Mouse (Mus musculus) large intestine, adult 2 months (tissue): Measurements from ENCODE around the gene Clec4g. TPM values are rescaled to one million over a fixed set of nuclear protein-coding genes. Genes with fewer than 3 reads are reported as not detected.
A peak's percentile ranks its signal among the peaks of the same experiment; 100 is the strongest.
"Not testable (repeated sequence)": the region's sequence is repeated elsewhere in the genome, so short reads cannot be mapped to it uniquely, and the experiment has no call there.

Source experiments
- DNase-seq: peaks from one replicate; pipeline ENCODE4 v3.0.0-alpha.2; 2012; ENCODE audit warnings: low read depth, low spot score
- WGBS: fragments of 180-500 bp; shearing (Covaris S2); methylation state at CpG from one replicate; pipeline ENCODE4 v1.1.7; 2018; 5-methylcytosine and 5-hydroxymethylcytosine counted together
- polyA plus RNA-seq: library from polyadenylated mRNA; depleted of rRNA; stranded (reverse); fragments of >200 nt; gene quantifications from 2 replicates; pipeline ENCODE4 v1.2.3, GENCODE M21; 2012; rRNA removed

Clec4g gene
- polyA plus RNA-seq: not detected in 2 replicates

GRCm38 (mm10) chr8:3720551-3720950 is at the start of gene Clec4g:
TSS of gene Clec4g (minus strand) at chr8:3720651.
- no peak for DNase-seq
- 68% methylated on average over 5 of the region's 5 CpGs for WGBS

- 76% methylated on average over 5 of the region's 5 CpGs for WGBS
- not testable (repeated sequence) for DNase-seq
Observed at GRCm38 (mm10) chr8:3768641-3769040, 48.2 kb upstream of the Clec4g start.

GRCm38 (mm10) chr8:3754261-3754850 is 33.9 kb upstream of the Clec4g start:
- DNase-seq: peak; percentile 98
- WGBS: 73% methylated on average over 18 of the region's 18 CpGs

GRCm38 (mm10) chr8:3748761-3749160 is 28.3 kb upstream of the Clec4g start, which contains the start of gene Cd209a:
TSS of gene Cd209a (minus strand) at chr8:3748984.
- 79% methylated on average over 4 of the region's 4 CpGs for WGBS
- DNase-seq: no peak

GRCm38 (mm10) chr8:3736947-3737346 is 16.5 kb upstream of the Clec4g start:
- WGBS: 85% methylated on average over 2 of the region's 2 CpGs
- DNase-seq: no peak

GRCm38 (mm10) chr8:3735599-3735998 is 15.1 kb upstream of the Clec4g start:
- DNase-seq: no peak
- 90% methylated on average over 2 of the region's 2 CpGs for WGBS

GRCm38 (mm10) chr8:3734084-3734483 is 13.6 kb upstream of the Clec4g start:
- DNase-seq: no peak
- WGBS: 36% methylated on average over 1 of the region's 1 CpGs

- WGBS: 10% methylated on average over 1 of the region's 1 CpGs
- no peak for DNase-seq
Observed at GRCm38 (mm10) chr8:3721041-3721440, 590 bp upstream of the Clec4g start.

- no peak for DNase-seq
Observed at GRCm38 (mm10) chr8:3718559-3718958, 1.9 kb downstream of the Clec4g start.

GRCm38 (mm10) chr8:3717321-3717954 is 3.0 kb downstream of the Clec4g start:
- no peak for DNase-seq
- WGBS: 72% methylated on average over 12 of the region's 12 CpGs

More at GRCm38 (mm10) chr8:3718559-3718958, 1.9 kb downstream of the Clec4g start:
- 18% methylated on average over 14 of the region's 14 CpGs for WGBS

GRCm38 (mm10) chr8:3711646-3712045 is 8.8 kb downstream of the Clec4g start:
- WGBS: 41% methylated on average over 2 of the region's 2 CpGs

GRCm38 (mm10) chr8:3710312-3710711 is 10.1 kb downstream of the Clec4g start:
- DNase-seq: no peak
- WGBS: 79% methylated on average over 3 of the region's 3 CpGs

More at GRCm38 (mm10) chr8:3711646-3712045, 8.8 kb downstream of the Clec4g start:
- no peak for DNase-seq

- WGBS: 63% methylated on average over 7 of the region's 7 CpGs
- no peak for DNase-seq
Observed at GRCm38 (mm10) chr8:3707611-3708010, 12.8 kb downstream of the Clec4g start.

- 60% methylated on average over 4 of the region's 4 CpGs for WGBS
- DNase-seq: no peak
Observed at GRCm38 (mm10) chr8:3705711-3706110, 14.7 kb downstream of the Clec4g start.

GRCm38 (mm10) chr8:3701491-3701890 is 19.0 kb downstream of the Clec4g start:
- DNase-seq: no peak
- 93% methylated on average over 1 of the region's 1 CpGs for WGBS

- no peak for DNase-seq
- WGBS: 68% methylated on average over 3 of the region's 3 CpGs
Observed at GRCm38 (mm10) chr8:3694121-3694520, 26.3 kb downstream of the Clec4g start, which contains the start of gene Fcer2a. TSS of gene Fcer2a (minus strand) at chr8:3694175.

- 39% methylated on average over 3 of the region's 3 CpGs for WGBS
- DNase-seq: no peak
Observed at GRCm38 (mm10) chr8:3690774-3691173, 29.7 kb downstream of the Clec4g start.

GRCm38 (mm10) chr8:3687537-3687936 is 32.9 kb downstream of the Clec4g start:
- 68% methylated on average over 6 of the region's 6 CpGs for WGBS
- DNase-seq: no peak

GRCm38 (mm10) chr8:3685422-3685821 is 35.0 kb downstream of the Clec4g start:
- no peak for DNase-seq
- WGBS: 50% methylated on average over 5 of the region's 5 CpGs

- no peak for DNase-seq
Observed at GRCm38 (mm10) chr8:3684530-3684929, 35.9 kb downstream of the Clec4g start.
